Mouse (Mus musculus): ENCODE measurements around the gene Brdt. TPM values are rescaled to one million over a fixed set of nuclear protein-coding genes. Genes with fewer than 3 reads are reported as not detected.

Gene Brdt
- polyA plus RNA-seq, 2 experiments from 2014 or later: 0.91 to 1.3 TPM

GRCm38 (mm10) chr5:107415098-107415497 lies 84.1 kb downstream of the Brdt start:
- no peak for ATAC-seq

GRCm38 (mm10) chr5:107421676-107422075 lies 90.7 kb downstream of the Brdt start:
- no peak for ATAC-seq

GRCm38 (mm10) chr5:107431249-107431648 lies 100.3 kb downstream of the Brdt start, which contains the start of gene Lpcat2b:
TSS of gene Lpcat2b (plus strand) at chr5:107431549.
- ATAC-seq: no peak

GRCm38 (mm10) chr5:107434001-107434400 lies 103.0 kb downstream of the Brdt start:
- no peak for ATAC-seq

GRCm38 (mm10) chr5:107436185-107436584 lies 105.2 kb downstream of the Brdt start:
- no peak for ATAC-seq

Other genes with a start within 250 kb of the Brdt start
- gene Tgfbr3, start 41.5 kb upstream of the Brdt start, polyA plus RNA-seq (2017; shearing (Covaris generic)): 1 to 10 TPM; 4.4 to 7.8 TPM
- under 1 TPM in 1 of 2 experiments, not detected in 1; 0.42 TPM for gene Ephx4, start 71.6 kb downstream of the Brdt start, polyA plus RNA-seq (2017; shearing (Covaris generic))
- gene Lpcat2b, start 100.4 kb downstream of the Brdt start, polyA plus RNA-seq (2017; shearing (Covaris generic)): not detected
- gene Btbd8, start 106.8 kb downstream of the Brdt start, polyA plus RNA-seq (2017; shearing (Covaris generic)): 1 to 10 TPM; 8.9 to 9.7 TPM
- 1 to 10 TPM; 1.0 to 1.3 TPM for gene Gm42669, start 176.5 kb downstream of the Brdt start, polyA plus RNA-seq (2017; shearing (Covaris generic))
- gene 1700028K03Rik, start 203.6 kb downstream of the Brdt start, polyA plus RNA-seq (2017; shearing (Covaris generic)): under 1 TPM; 0.14 to 0.47 TPM

Measured in CD4-positive, CD25-positive, alpha-beta regulatory T cell, adult 4 months (primary cell).